Mouse (Mus musculus): Measurements from ENCODE around the gene Lsamp. TPM values are rescaled to one million over a fixed set of nuclear protein-coding genes. Genes with fewer than 3 reads are reported as not detected.

Lsamp gene
- polyA plus RNA-seq, 1 experiment from 2014 or later, result not detected

DNA sequence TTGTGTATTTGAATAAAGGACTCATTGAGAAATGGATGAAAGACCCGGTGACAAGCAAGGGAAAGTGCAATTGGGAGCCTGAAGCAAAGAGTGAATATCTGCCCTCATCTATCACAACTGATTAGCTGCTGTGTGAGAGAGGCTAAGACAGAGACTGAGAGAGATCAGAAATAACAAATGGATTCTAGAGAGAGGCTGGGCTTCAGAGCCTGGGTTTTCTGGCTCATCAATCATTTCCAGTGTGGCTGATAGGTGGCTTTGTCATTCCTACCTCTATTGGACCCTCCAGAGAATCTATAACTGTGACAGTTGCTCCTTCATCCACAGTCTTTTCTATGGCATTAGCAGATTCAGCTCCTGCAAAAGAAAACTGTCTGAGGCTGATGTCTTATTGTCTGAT lies 198.8 kb downstream of the Lsamp start:
- Histone ChIP-seq H3K27ac (no peak overlapping the region), H3K4me3 (ENCODE audit: inconsistent target) (no peak overlapping the region), H3K79me2 (ENCODE audit: inconsistent target) (no peaks in the 10 kb centered on the region), H3K36me3 (ENCODE audit: inconsistent target) (no peaks in the 10 kb centered on the region)
- WGBS (ENCODE audit: missing documents), result 81% methylated on average over 1 of the region's 1 CpGs

DNA sequence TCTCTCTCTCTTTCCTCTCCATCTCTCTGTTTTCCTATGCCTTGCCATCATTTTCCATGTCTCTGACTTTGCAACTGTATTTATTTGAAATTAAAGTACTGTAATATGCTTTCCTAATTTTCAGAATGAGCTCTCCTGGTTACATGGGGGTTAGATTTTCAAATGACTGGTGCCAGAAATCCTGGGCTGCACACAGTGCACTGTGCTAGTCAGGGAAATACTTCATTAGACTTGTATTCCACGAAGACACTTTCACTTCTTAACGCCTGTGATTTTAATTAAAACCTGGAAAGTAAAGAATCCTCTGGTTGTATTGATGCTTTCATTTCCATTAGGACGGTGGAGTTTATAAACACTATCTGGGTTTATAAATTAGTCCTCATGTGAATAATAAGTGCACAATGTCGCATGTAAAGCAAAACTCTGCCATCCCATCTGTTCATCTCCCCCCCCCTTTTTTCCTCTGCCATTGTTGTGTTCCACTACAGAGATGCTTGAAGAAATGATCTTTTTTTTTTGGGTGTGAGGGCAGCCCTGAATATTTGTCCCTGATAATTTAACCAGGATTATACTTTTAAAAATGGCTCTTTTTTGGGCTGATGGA lies 203.9 kb downstream of the Lsamp start:
- Histone ChIP-seq H3K4me3 (ENCODE audit: inconsistent target) (no peak overlapping the region), H3K36me3 (ENCODE audit: inconsistent target) (no peaks in the 10 kb centered on the region), H3K27ac (no peak overlapping the region), H3K79me2 (ENCODE audit: inconsistent target) (no peaks in the 10 kb centered on the region)
- 76% methylated on average over 4 of the region's 4 CpGs for WGBS (ENCODE audit: missing documents)

DNA sequence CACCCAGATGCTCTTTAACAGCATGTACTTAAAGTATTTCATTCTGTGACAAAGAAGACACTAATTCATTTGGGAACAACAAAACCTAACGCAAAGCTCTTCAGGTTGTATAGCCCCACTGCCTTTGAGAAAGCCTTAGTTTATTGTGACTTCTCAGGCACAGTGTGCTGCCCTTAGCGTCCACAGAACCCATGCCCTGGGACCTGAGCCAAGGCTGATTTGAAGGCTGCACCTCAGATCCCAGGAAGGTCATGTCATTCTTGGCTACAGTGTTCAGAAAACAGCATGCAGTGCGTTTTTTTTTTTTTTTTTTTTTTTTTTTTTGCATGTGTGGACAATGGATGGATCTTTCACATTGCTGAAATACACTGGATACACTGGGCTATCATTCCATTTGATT lies 210.2 kb downstream of the Lsamp start:
- Histone ChIP-seq H3K4me3 (ENCODE audit: inconsistent target) (no peak overlapping the region), H3K36me3 (ENCODE audit: inconsistent target) (no peaks in the 10 kb centered on the region), H3K79me2 (ENCODE audit: inconsistent target) (no peaks in the 10 kb centered on the region), H3K27ac (no peak overlapping the region)
- 65% methylated on average over 3 of the region's 3 CpGs for WGBS (ENCODE audit: missing documents)

DNA sequence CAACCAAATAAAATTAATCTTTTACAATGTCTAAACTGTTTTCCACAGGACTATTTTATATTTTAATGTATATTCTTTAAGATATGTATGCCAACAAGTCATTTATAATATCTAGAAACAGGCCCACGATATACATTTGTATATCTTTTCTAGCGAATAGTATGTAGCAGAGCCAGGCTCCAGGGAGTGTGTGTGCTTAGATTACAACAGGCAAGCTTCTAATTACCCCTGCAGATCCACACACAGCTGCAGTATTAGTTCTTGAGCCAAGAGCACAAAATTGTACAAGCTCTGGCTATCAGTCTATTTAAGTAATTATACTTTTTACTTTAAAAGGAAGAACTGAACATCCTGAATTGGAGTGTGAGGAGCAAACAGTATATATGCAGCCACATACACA lies 210.7 kb downstream of the Lsamp start:
- WGBS (ENCODE audit: missing documents), result 94% methylated on average over 2 of the region's 2 CpGs
- H3K27ac ChIP-seq, result no peak overlapping the region

DNA sequence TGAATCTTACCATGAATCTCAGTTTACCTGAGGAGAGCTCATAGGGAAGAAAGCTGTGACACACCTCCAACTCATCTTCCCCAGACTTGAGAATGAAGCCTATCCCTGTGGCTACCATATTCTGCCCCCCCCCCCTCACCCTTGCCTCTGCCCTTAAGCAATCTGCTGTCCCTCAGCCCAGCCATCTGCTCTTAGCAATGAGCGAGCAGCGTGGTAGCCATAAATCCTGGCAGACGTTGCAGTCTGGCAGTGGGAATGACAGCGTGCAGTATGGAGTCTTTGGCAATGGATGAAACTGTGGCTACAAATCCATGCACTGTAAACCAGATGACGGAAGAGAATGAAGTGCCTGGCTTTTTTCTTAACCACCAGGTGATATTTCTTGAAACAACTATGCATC lies 244.5 kb downstream of the Lsamp start:
- no peaks in the 10 kb centered on the region for H3K79me2 ChIP-seq (ENCODE audit: inconsistent target)
- no peaks in the 10 kb centered on the region for H3K36me3 ChIP-seq (ENCODE audit: inconsistent target)
- H3K27ac ChIP-seq, result no peak overlapping the region
- 85% methylated on average over 5 of the region's 5 CpGs for WGBS (ENCODE audit: missing documents)
- no peak overlapping the region for H3K4me3 ChIP-seq (ENCODE audit: inconsistent target)

More for the DNA sequence above, 210.7 kb downstream of the Lsamp start:
- Histone ChIP-seq H3K79me2 (ENCODE audit: inconsistent target) (no peaks in the 10 kb centered on the region), H3K4me3 (ENCODE audit: inconsistent target) (no peak overlapping the region), H3K36me3 (ENCODE audit: inconsistent target) (no peaks in the 10 kb centered on the region)

DNA sequence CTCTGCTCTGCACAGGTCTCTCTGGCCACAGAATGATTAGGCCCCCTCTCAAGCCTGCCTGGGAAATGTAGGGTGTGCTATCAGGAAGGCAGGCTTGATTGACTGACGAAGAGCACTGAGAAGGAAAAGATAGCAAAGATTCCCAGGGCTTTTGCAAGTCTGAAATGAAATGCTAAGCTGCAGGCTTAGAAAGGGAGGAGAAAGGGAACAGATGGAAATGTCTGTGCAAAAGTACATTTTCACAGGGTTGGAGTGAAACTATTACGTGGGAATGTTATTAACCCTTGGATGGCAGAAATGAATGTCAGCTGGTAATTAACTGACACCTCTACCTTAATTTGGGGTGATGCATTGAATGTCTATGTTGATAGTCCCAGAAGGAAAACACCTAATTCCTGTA lies 248.9 kb downstream of the Lsamp start:
- Histone ChIP-seq H3K79me2 (ENCODE audit: inconsistent target) (no peaks in the 10 kb centered on the region), H3K27ac (no peak overlapping the region), H3K36me3 (ENCODE audit: inconsistent target) (no peaks in the 10 kb centered on the region), H3K4me3 (ENCODE audit: inconsistent target) (no peak overlapping the region)
- WGBS (ENCODE audit: missing documents), result 96% methylated on average over 2 of the region's 2 CpGs

DNA sequence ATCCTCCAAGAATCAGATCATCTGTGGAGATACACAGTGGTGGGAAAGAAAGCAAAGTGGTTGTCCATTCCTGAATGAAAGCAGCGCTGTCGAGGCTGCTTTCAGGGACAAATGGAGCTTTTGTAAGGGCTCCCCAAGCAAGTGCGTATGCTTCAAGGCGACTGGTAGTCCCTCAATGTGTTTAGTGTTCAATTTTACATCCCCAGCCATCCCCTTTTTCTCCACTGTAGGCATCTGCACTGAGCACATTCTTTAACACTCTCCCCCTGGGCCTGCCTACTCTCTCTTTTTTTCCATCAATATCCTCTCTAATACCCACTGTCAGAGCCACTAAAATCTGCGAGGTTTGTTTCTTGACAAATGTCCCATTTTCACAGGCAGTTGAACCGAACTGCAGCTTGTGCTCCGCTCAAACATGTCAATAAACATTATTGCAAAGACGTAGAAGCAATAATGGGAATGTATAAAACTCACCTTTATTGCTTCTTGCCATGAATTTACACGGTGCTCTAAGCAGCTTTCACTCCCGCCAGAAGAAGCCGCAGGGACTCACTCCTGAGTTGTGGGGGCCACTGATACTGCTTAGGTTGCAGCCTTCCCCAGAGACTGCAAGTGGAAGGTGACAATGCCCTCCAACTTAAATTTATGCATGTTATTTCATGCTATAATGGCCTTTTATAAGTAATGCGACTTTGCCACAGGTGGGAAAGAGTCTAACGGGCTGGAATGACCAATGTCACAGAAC lies 250.2 kb downstream of the Lsamp start:
- Histone ChIP-seq H3K27ac (no peak overlapping the region), H3K79me2 (ENCODE audit: inconsistent target) (no peaks in the 10 kb centered on the region), H3K36me3 (ENCODE audit: inconsistent target) (no peaks in the 10 kb centered on the region), H3K4me3 (ENCODE audit: inconsistent target) (no peak overlapping the region)
- whole genome bisulfite sequencing (ENCODE audit: missing documents), result 91% methylated on average over 13 of the region's 13 CpGs

DNA sequence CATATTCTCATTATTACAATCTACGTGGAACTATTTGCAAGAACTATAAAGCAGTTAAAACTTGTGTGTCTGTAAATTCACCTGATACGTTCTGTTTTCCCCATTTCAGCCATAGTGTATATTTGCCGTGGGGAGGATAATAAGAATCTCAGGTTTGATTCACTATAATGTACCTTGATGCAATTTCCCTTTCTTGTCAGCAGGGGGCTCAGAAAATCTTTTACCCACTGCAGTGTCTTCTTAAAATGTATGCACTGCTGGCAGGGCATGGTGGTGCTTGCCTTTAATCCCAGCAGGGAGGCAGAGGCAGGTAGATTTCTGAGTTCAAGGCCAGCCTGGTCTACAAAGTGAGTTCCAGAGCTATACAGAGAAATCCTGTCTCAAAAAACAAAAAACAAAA lies 287.7 kb downstream of the Lsamp start:
- Histone ChIP-seq H3K79me2 (ENCODE audit: inconsistent target) (no peaks in the 10 kb centered on the region), H3K27ac (no peak overlapping the region), H3K36me3 (ENCODE audit: inconsistent target) (no peaks in the 10 kb centered on the region), H3K4me3 (ENCODE audit: inconsistent target) (no peak overlapping the region)
- WGBS (ENCODE audit: missing documents), result 88% methylated on average over 3 of the region's 3 CpGs

DNA sequence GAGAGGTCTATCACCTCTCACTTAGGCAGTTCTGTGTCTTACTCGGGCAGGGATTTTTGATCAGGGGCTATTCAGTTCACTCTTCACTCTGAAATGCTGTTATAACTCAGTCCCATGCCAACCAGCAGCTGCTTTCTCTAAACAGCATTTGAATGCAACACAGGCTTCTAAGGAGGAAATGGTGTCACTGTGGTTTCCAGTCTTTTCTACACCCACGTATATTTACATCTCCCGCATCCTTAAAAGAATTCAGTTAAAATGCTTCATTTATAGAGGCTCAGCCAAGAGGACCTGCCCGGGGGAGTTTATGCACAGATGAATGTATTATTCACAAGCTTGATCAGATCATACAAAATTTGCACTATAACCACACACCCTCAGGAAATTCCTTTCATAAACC lies 306.0 kb downstream of the Lsamp start:
- 19% methylated on average over 4 of the region's 4 CpGs for WGBS (ENCODE audit: missing documents)
- Histone ChIP-seq H3K4me3 (ENCODE audit: inconsistent target) (no peak overlapping the region), H3K27ac (no peak overlapping the region), H3K79me2 (ENCODE audit: inconsistent target) (no peaks in the 10 kb centered on the region), H3K36me3 (ENCODE audit: inconsistent target) (no peaks in the 10 kb centered on the region)

DNA sequence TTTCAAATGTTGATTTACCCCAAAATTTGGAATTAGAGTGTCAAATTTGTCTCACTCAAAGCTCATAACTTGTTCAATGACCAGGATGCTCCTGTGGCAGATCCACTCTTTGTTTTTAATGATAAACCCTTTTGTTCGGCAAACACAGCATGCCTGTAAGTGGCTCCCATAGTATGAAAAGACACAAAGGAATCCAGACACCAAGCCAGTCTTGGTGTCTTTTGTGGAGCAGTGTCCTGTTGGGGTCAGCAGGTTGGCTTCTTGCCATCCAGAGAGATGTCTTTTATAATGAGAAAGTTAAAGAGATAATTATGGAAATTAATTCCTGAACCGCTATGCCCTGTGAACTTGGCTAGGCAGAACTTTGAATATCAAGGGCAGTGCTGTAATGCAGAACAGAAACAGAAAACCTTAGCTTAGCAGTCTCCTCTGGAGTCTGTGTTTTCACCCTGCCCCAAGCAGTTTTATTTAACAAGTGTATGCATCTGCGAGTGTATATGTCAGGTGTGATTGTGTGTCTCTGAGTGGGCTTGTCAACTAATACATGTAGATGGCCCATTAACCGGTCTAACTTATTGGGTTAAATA lies 310.2 kb downstream of the Lsamp start:
- no peaks in the 10 kb centered on the region for H3K79me2 ChIP-seq (ENCODE audit: inconsistent target)
- no peak overlapping the region for H3K27ac ChIP-seq
- H3K36me3 ChIP-seq (ENCODE audit: inconsistent target), result no peaks in the 10 kb centered on the region
- no peak overlapping the region for H3K4me3 ChIP-seq (ENCODE audit: inconsistent target)
- 91% methylated on average over 4 of the region's 4 CpGs for WGBS (ENCODE audit: missing documents)

DNA sequence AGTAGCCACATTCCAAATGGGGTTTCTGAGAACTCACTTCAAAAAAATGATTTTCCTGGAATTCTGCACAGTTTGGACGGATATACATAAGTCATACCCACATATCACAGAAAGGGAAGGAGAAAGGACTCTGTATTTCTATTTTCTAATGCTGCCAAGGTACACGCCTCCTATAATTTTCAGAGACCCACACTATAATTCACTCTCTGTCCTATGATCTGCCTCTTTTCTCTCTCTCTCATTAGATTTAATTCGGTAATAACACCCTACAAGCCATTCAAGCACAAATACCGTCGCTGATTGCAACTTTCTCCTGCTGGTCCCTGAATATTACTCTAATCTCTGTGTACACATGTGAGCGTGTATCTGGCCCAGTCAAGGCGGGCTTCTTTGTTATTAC lies 311.1 kb downstream of the Lsamp start:
- WGBS (ENCODE audit: missing documents), result 89% methylated on average over 7 of the region's 7 CpGs
- Histone ChIP-seq H3K4me3 (ENCODE audit: inconsistent target) (no peak overlapping the region), H3K36me3 (ENCODE audit: inconsistent target) (no peaks in the 10 kb centered on the region), H3K27ac (no peak overlapping the region), H3K79me2 (ENCODE audit: inconsistent target) (no peaks in the 10 kb centered on the region)

DNA sequence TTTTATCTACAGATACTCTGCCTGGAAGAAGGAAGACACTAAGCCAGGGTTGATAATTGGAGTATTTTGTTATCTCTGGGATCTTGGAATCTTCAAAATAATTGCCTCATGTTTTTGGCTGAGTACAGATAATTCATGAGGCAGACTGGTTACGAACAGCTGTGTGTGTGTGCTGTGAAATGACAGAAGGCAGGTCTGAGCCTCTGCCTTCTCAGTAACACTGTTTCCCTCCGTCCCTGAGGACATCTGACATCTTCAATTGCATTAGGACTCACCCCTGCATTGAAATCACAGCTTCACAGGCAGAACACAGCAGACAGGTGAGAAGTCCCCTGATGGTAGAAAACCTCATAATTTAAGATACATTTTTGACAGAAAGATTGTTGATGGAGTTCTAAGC lies 323.5 kb downstream of the Lsamp start:
- Histone ChIP-seq H3K4me3 (ENCODE audit: inconsistent target) (no peak overlapping the region), H3K36me3 (ENCODE audit: inconsistent target) (no peaks in the 10 kb centered on the region), H3K27ac (no peak overlapping the region), H3K79me2 (ENCODE audit: inconsistent target) (no peaks in the 10 kb centered on the region)
- 80% methylated on average over 2 of the region's 2 CpGs for WGBS (ENCODE audit: missing documents)

DNA sequence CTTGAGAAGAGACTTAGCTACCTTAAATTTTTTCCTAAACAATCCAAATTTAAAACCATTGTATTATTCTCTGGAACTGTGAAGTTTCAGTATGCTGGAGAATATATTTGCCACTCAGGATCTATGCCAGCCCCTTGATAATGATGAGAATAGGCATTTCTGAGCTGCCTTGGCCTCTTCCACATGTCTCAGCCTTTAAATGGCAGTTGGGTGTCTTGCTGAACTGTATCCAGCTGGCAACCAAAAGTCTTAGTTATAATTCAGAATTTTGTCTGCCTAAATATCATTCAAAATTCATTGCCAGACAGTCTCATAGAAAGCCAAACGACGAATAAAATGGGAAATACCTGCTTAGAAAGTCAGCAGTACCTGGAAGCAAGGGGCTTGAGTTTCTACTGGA lies 332.0 kb downstream of the Lsamp start:
- WGBS (ENCODE audit: missing documents), result 74% methylated on average over 2 of the region's 2 CpGs
- no peaks in the 10 kb centered on the region for H3K36me3 ChIP-seq (ENCODE audit: inconsistent target)
- no peaks in the 10 kb centered on the region for H3K79me2 ChIP-seq (ENCODE audit: inconsistent target)
- H3K4me3 ChIP-seq (ENCODE audit: inconsistent target), result no peak overlapping the region
- H3K27ac ChIP-seq, result no peak overlapping the region

DNA sequence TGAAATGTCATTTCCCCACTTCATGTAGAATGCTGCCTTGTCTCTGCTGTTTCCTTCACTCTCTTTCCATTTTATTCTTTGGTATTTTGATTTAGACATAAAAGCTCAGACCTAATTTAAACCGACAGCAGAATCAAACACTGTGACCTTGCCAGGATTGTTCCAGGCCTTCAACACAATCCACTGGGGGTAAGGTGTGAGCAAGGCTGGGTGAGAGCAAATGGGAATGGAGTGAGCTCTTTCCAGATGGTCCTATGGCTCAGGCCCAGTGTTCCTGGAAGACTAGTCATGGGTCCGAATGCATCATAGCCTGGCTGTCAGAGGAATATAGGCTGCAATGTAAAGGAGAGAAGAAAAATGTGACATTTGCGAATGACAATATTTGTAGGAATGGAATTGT lies 340.6 kb downstream of the Lsamp start:
- Histone ChIP-seq H3K4me3 (ENCODE audit: inconsistent target) (no peak overlapping the region), H3K36me3 (ENCODE audit: inconsistent target) (no peaks in the 10 kb centered on the region), H3K27ac (no peak overlapping the region), H3K79me2 (ENCODE audit: inconsistent target) (no peaks in the 10 kb centered on the region)
- WGBS (ENCODE audit: missing documents), result 89% methylated on average over 3 of the region's 3 CpGs

DNA sequence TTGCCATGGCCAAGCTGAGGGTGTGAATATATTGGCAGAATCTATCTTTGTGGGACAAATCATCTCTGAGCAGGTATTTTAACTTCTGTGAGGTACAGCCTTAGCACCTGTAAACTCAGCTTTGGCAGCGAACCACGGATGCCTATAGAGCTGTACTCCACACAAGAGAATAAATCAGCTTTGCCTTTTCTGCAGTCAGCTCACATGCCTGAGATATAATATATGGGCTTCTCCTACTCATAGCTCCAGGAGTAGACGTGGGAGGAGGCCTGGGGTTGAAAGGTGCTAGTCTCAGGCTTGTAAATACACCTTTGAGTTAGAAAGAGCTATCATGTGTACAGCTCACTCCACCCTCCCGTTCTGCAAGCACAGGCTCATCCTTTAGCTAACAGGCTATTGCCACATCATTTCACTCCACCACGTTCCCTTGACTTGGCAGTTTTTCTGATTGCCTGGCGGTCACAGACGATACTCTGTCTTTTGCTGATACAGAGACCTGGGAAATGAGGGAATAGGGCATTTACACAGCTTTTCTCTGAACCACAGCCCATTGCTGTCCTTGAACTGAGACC lies 344.2 kb downstream of the Lsamp start:
- H3K79me2 ChIP-seq (ENCODE audit: inconsistent target), result no peaks in the 10 kb centered on the region
- H3K27ac ChIP-seq, result no peak overlapping the region
- H3K4me3 ChIP-seq (ENCODE audit: inconsistent target), result no peak overlapping the region
- no peaks in the 10 kb centered on the region for H3K36me3 ChIP-seq (ENCODE audit: inconsistent target)
- WGBS (ENCODE audit: missing documents), result 90% methylated on average over 7 of the region's 7 CpGs

Data from macrophage (primary cell).